In genomic region chr5:30243741-30244140, GRCm38 (mm10) we compare ENCODE assay signal across 8 mouse cellular contexts. TPM values are rescaled to one million over a fixed set of nuclear protein-coding genes. Genes with fewer than 3 reads are reported as not detected.
DNase-seq lines count a peak whose midpoint lies in the region.

No protein-coding gene starts in this region.

- intact Hi-C loops in left cerebral cortex, postnatal 4 days (cut with DNase I), result no loop called here
- intact Hi-C loops in left cerebral cortex, postnatal 36 days (cut with DNase I), result no loop called here

- peak; percentile 16 for DNase-seq in adrenal gland, postnatal 10 days
- no peak for DNase-seq in adrenal gland, adult 18-20 months (ENCODE audit: low spot score in 2 of 2)
- peak; percentile 21 for DNase-seq in left cerebral cortex, postnatal 4 days
- DNase-seq in left cerebral cortex, postnatal 36 days (ENCODE audit: low spot score in 2 of 2), result no peak
- peak; percentile 30 for DNase-seq in embryo, embryonic 11 days
- DNase-seq in naive thymus-derived CD4-positive, alpha-beta T cell, adult 2 months (ENCODE audit: low read depth), result peak; percentile 36
- DNase-seq in frontal cortex, postnatal 10 days (ENCODE audit: low spot score in 2 of 2), result no peak
- DNase-seq in left cerebral cortex, adult 11 months (ENCODE audit: low spot score), result no peak

RNA-seq across cellular contexts. Expression of gene Selenoi, which starts 11.4 kb away (rescaled TPM):
- total RNA-seq in adrenal gland, postnatal 10 days (2021), result 10 to 100 TPM; 20.4 to 20.7 TPM
- 10 to 100 TPM; 19.2 to 21.0 TPM for total RNA-seq in adrenal gland, adult 18-20 months (2021)
- 10 to 100 TPM; 67.2 to 78.6 TPM for total RNA-seq in left cerebral cortex, postnatal 4 days (2021)
- 10 to 100 TPM; 48.9 to 50.4 TPM for total RNA-seq in left cerebral cortex, postnatal 36 days (2021)

RNA-seq across cellular contexts. Expression of gene Drc1, which starts 37.4 kb away (rescaled TPM):
- under 1 TPM; 0.21 to 0.42 TPM for total RNA-seq in adrenal gland, postnatal 10 days (2021)
- under 1 TPM; 0.61 to 0.66 TPM for total RNA-seq in adrenal gland, adult 18-20 months (2021)
- total RNA-seq in left cerebral cortex, postnatal 4 days (2021), result 10 to 100 TPM; 12.6 to 14.6 TPM
- total RNA-seq in left cerebral cortex, postnatal 36 days (2021), result 10 to 100 TPM; 14.3 to 19.7 TPM

RNA-seq across cellular contexts. Expression of gene Adgrf3, which starts 38.2 kb away (rescaled TPM):
- under 1 TPM; 0.30 to 0.58 TPM for total RNA-seq in adrenal gland, postnatal 10 days (2021)
- total RNA-seq in adrenal gland, adult 18-20 months (2021), result not detected
- not detected for total RNA-seq in left cerebral cortex, postnatal 4 days (2021)
- not detected for total RNA-seq in left cerebral cortex, postnatal 36 days (2021)

Comparison
In these comparisons a context has a peak if more than half of its experiments do, and no peak if none do; other contexts are left out.
1. DNase-seq: peak in adrenal gland, postnatal 10 days (single experiment), left cerebral cortex, postnatal 4 days (single experiment), embryo, embryonic 11 days (single experiment) and naive thymus-derived CD4-positive, alpha-beta T cell, adult 2 months (single experiment); none in adrenal gland, adult 18-20 months (0 of 2), left cerebral cortex, postnatal 36 days (0 of 2), frontal cortex, postnatal 10 days (0 of 2) and left cerebral cortex, adult 11 months (single experiment).
2. RNA of gene Drc1, which starts 37.4 kb away (total RNA-seq): 14.3 to 19.7 TPM in left cerebral cortex, postnatal 36 days and 12.6 to 14.6 TPM in left cerebral cortex, postnatal 4 days; 0.61 to 0.66 TPM in adrenal gland, adult 18-20 months and 0.21 to 0.42 TPM in adrenal gland, postnatal 10 days; every median in the first group is over 4 times any median in the second.